Mouse (Mus musculus) CH12F3 (cell line): Measurements from ENCODE around the gene Cds2.

Experiments used
- in situ Hi-C: fragments of 300-500 bp; cut with MboI; formaldehyde crosslinking; loops from 2 replicates; pipeline ENCODE4 v1.14.3; 2020; ENCODE audit warnings: low sequenced_read_pairs

Cds2 gene

DNA sequence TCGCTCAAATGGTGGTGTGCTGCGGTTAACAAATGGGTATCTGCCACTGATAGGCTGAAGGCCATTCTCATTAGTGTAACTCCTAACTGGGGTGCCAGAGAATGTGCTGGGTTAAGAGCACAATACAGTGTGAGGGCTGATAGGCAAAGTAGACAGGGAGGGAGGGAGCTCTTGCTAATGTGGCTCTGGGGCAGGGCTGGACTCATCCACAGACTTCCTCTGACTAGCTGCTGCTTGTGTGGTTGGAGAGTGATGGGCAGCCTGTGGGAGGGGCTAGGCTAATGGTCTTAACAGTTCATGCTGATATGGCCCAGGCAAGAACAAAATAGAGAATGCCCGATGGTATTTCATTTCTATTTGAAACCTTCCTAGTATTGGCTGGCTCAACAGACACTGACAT, 78.3 kb downstream of the Cds2 start:
- in situ Hi-C loops: no loop called here

DNA sequence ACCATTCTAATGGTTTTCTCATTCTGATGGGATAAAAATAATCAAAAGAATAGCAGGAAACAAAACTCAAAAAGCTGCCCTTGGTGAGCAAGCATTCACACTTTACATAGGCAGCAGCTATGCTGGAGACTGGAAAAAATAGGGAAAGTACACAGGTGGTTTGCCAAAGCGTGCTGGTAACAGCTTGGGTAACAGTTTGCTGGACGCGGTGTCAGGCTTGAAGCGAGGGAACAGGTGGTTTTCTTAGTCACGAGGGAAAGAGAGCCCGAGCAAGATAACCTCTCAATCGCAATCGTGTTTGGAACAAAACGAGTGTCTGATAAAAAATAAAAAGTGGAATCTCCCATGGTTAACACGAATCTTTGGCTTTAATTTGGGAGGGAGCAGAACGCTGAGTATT, 80.9 kb downstream of the Cds2 start:
- in situ Hi-C loops: no loop called here
